Mouse (Mus musculus): Measurements from ENCODE around the gene Zfp37. TPM values are rescaled to one million over a fixed set of nuclear protein-coding genes. Genes with fewer than 3 reads are reported as not detected.

Gene Zfp37
- polyA plus RNA-seq, 1 experiment from 2014 or later, result 38.7 TPM

- ATAC-seq (ENCODE audit: low read depth), result no peak
- Histone ChIP-seq H3K27me3 (ENCODE audit: control insufficient read depth, insufficient read depth, low read length) (no peaks in the 10 kb centered on the region), H3K36me3 (ENCODE audit: control insufficient read depth, insufficient read depth, low read length) (no peaks in the 10 kb centered on the region), H3K4me3 (ENCODE audit: low read depth, low read length) (no peak overlapping the region), H3K4me2 (ENCODE audit: low read depth, low read length) (no peak overlapping the region), H3K9me3 (ENCODE audit: control insufficient read depth, low read length) (no peaks in the 10 kb centered on the region), H3K9ac (replicated peaks; ENCODE audit: low read depth, low read length) (no peak overlapping the region), H3K27ac (ENCODE audit: low read depth, low read length) (no peak overlapping the region), H3K4me1 (ENCODE audit: control insufficient read depth, insufficient read depth, low read length) (no peaks in the 10 kb centered on the region)
- WGBS, result 48% methylated on average over 10 of the region's 10 CpGs
Measured at GRCm38 (mm10) chr4:62265154-62265836, 34.4 kb upstream of the Zfp37 start.

GRCm38 (mm10) chr4:62263133-62263844, 32.4 kb upstream of the Zfp37 start:
- no peaks in the 10 kb centered on the region for H3K36me3 ChIP-seq (ENCODE audit: control insufficient read depth, insufficient read depth, low read length)
- H3K4me1 ChIP-seq (ENCODE audit: control insufficient read depth, insufficient read depth, low read length), result no peaks in the 10 kb centered on the region
- no peak for ATAC-seq (ENCODE audit: low read depth)
- no peak overlapping the region for H3K9ac ChIP-seq (replicated peaks; ENCODE audit: low read depth, low read length)
- no peak overlapping the region for H3K4me2 ChIP-seq (ENCODE audit: low read depth, low read length)
- no peaks in the 10 kb centered on the region for H3K27me3 ChIP-seq (ENCODE audit: control insufficient read depth, insufficient read depth, low read length)
- H3K4me3 ChIP-seq (ENCODE audit: low read depth, low read length), result no peak overlapping the region
- H3K9me3 ChIP-seq (ENCODE audit: control insufficient read depth, low read length), result no peaks in the 10 kb centered on the region
- 34% methylated on average over 7 of the region's 7 CpGs for WGBS
- no peak overlapping the region for H3K27ac ChIP-seq (ENCODE audit: low read depth, low read length)

- H3K27ac ChIP-seq (ENCODE audit: low read depth, low read length), result no peak within 1 kb of the TSS
- no peak within 1 kb of the TSS for H3K9ac ChIP-seq (replicated peaks; ENCODE audit: low read depth, low read length)
- H3K27me3 ChIP-seq (ENCODE audit: control insufficient read depth, insufficient read depth, low read length), result no peaks in the 10 kb centered on the region
- no peak within 1 kb of the TSS for H3K4me2 ChIP-seq (ENCODE audit: low read depth, low read length)
- WGBS, result 61% methylated on average over 2 of the region's 2 CpGs
- no peak within 1 kb of the TSS for H3K4me3 ChIP-seq (ENCODE audit: low read depth, low read length)
- no peaks in the 10 kb centered on the region for H3K4me1 ChIP-seq (ENCODE audit: control insufficient read depth, insufficient read depth, low read length)
- no peaks in the 10 kb centered on the region for H3K36me3 ChIP-seq (ENCODE audit: control insufficient read depth, insufficient read depth, low read length)
- H3K9me3 ChIP-seq (ENCODE audit: control insufficient read depth, low read length), result no peaks in the 10 kb centered on the region
- no peak for ATAC-seq (ENCODE audit: low read depth)
Measured at GRCm38 (mm10) chr4:62262276-62262675, 31.4 kb upstream of the Zfp37 start, which contains the start of gene Slc31a2. Gene Slc31a2 (plus strand): TSS chr4:62262562.

GRCm38 (mm10) chr4:62256931-62257330, 26.1 kb upstream of the Zfp37 start:
- ATAC-seq (ENCODE audit: low read depth), result no peak
- no peak overlapping the region for H3K9ac ChIP-seq (replicated peaks; ENCODE audit: low read depth, low read length)
- H3K9me3 ChIP-seq (ENCODE audit: control insufficient read depth, low read length), result no peaks in the 10 kb centered on the region
- WGBS, result 33% methylated on average over 8 of the region's 8 CpGs
- H3K27ac ChIP-seq (ENCODE audit: low read depth, low read length), result no peak overlapping the region
- H3K4me2 ChIP-seq (ENCODE audit: low read depth, low read length), result no peak overlapping the region
- H3K36me3 ChIP-seq (ENCODE audit: control insufficient read depth, insufficient read depth, low read length), result no peaks in the 10 kb centered on the region
- no peaks in the 10 kb centered on the region for H3K4me1 ChIP-seq (ENCODE audit: control insufficient read depth, insufficient read depth, low read length)
- H3K27me3 ChIP-seq (ENCODE audit: control insufficient read depth, insufficient read depth, low read length), result no peaks in the 10 kb centered on the region
- H3K4me3 ChIP-seq (ENCODE audit: low read depth, low read length), result no peak overlapping the region

GRCm38 (mm10) chr4:62254551-62254950, 23.7 kb upstream of the Zfp37 start:
- Histone ChIP-seq H3K4me2 (ENCODE audit: low read depth, low read length) (no peak overlapping the region), H3K27ac (ENCODE audit: low read depth, low read length) (no peak overlapping the region), H3K9me3 (ENCODE audit: control insufficient read depth, low read length) (no peaks in the 10 kb centered on the region), H3K27me3 (ENCODE audit: control insufficient read depth, insufficient read depth, low read length) (no peaks in the 10 kb centered on the region), H3K4me3 (ENCODE audit: low read depth, low read length) (no peak overlapping the region), H3K36me3 (ENCODE audit: control insufficient read depth, insufficient read depth, low read length) (no peaks in the 10 kb centered on the region), H3K4me1 (ENCODE audit: control insufficient read depth, insufficient read depth, low read length) (no peaks in the 10 kb centered on the region), H3K9ac (replicated peaks; ENCODE audit: low read depth, low read length) (no peak overlapping the region)
- 72% methylated on average over 8 of the region's 8 CpGs for WGBS
- ATAC-seq (ENCODE audit: low read depth), result no peak

GRCm38 (mm10) chr4:62251776-62252175, 20.9 kb upstream of the Zfp37 start:
- Histone ChIP-seq H3K36me3 (ENCODE audit: control insufficient read depth, insufficient read depth, low read length) (no peaks in the 10 kb centered on the region), H3K9me3 (ENCODE audit: control insufficient read depth, low read length) (no peaks in the 10 kb centered on the region), H3K4me2 (ENCODE audit: low read depth, low read length) (no peak overlapping the region), H3K27me3 (ENCODE audit: control insufficient read depth, insufficient read depth, low read length) (no peaks in the 10 kb centered on the region), H3K9ac (replicated peaks; ENCODE audit: low read depth, low read length) (no peak overlapping the region), H3K27ac (ENCODE audit: low read depth, low read length) (no peak overlapping the region), H3K4me3 (ENCODE audit: low read depth, low read length) (no peak overlapping the region), H3K4me1 (ENCODE audit: control insufficient read depth, insufficient read depth, low read length) (no peaks in the 10 kb centered on the region)
- 98% methylated on average over 4 of the region's 4 CpGs for WGBS
- no peak for ATAC-seq (ENCODE audit: low read depth)

GRCm38 (mm10) chr4:62250896-62251544, 20.2 kb upstream of the Zfp37 start:
- H3K9ac ChIP-seq (replicated peaks; ENCODE audit: low read depth, low read length), result no peak overlapping the region

GRCm38 (mm10) chr4:62248328-62248727, 17.5 kb upstream of the Zfp37 start:
- no peak overlapping the region for H3K4me3 ChIP-seq (ENCODE audit: low read depth, low read length)
- ATAC-seq (ENCODE audit: low read depth), result no peak
- H3K27me3 ChIP-seq (ENCODE audit: control insufficient read depth, insufficient read depth, low read length), result no peaks in the 10 kb centered on the region
- no peaks in the 10 kb centered on the region for H3K9me3 ChIP-seq (ENCODE audit: control insufficient read depth, low read length)
- 35% methylated on average over 4 of the region's 4 CpGs for WGBS
- H3K27ac ChIP-seq (ENCODE audit: low read depth, low read length), result no peak overlapping the region
- no peak overlapping the region for H3K4me2 ChIP-seq (ENCODE audit: low read depth, low read length)
- no peaks in the 10 kb centered on the region for H3K36me3 ChIP-seq (ENCODE audit: control insufficient read depth, insufficient read depth, low read length)
- no peak overlapping the region for H3K9ac ChIP-seq (replicated peaks; ENCODE audit: low read depth, low read length)
- no peaks in the 10 kb centered on the region for H3K4me1 ChIP-seq (ENCODE audit: control insufficient read depth, insufficient read depth, low read length)

More at GRCm38 (mm10) chr4:62250896-62251544, 20.2 kb upstream of the Zfp37 start:
- Histone ChIP-seq H3K27me3 (ENCODE audit: control insufficient read depth, insufficient read depth, low read length) (no peaks in the 10 kb centered on the region), H3K4me3 (ENCODE audit: low read depth, low read length) (no peak overlapping the region), H3K4me1 (ENCODE audit: control insufficient read depth, insufficient read depth, low read length) (no peaks in the 10 kb centered on the region), H3K27ac (ENCODE audit: low read depth, low read length) (no peak overlapping the region), H3K36me3 (ENCODE audit: control insufficient read depth, insufficient read depth, low read length) (no peaks in the 10 kb centered on the region), H3K4me2 (ENCODE audit: low read depth, low read length) (no peak overlapping the region), H3K9me3 (ENCODE audit: control insufficient read depth, low read length) (no peaks in the 10 kb centered on the region)
- WGBS, result 39% methylated on average over 3 of the region's 3 CpGs
- ATAC-seq (ENCODE audit: low read depth), result no peak

- Histone ChIP-seq H3K4me3 (ENCODE audit: low read depth, low read length) (no peak overlapping the region), H3K9ac (replicated peaks; ENCODE audit: low read depth, low read length) (no peak overlapping the region), H3K4me1 (ENCODE audit: control insufficient read depth, insufficient read depth, low read length) (no peaks in the 10 kb centered on the region), H3K27ac (ENCODE audit: low read depth, low read length) (no peak overlapping the region), H3K36me3 (ENCODE audit: control insufficient read depth, insufficient read depth, low read length) (no peaks in the 10 kb centered on the region), H3K9me3 (ENCODE audit: control insufficient read depth, low read length) (no peaks in the 10 kb centered on the region), H3K4me2 (ENCODE audit: low read depth, low read length) (no peak overlapping the region), H3K27me3 (ENCODE audit: control insufficient read depth, insufficient read depth, low read length) (no peaks in the 10 kb centered on the region)
- ATAC-seq (ENCODE audit: low read depth), result no peak
- WGBS, result 59% methylated on average over 6 of the region's 6 CpGs
Measured at GRCm38 (mm10) chr4:62240586-62240985, 9.7 kb upstream of the Zfp37 start.

Measured in neural tube, embryonic 14.5 days (tissue).